Mouse (Mus musculus) adrenal gland, postnatal 25 days (tissue): ENCODE data around the gene Gp5. TPM values are rescaled to one million over a fixed set of nuclear protein-coding genes. Genes with fewer than 3 reads are reported as not detected.

ENCODE experiments used
- DNase-seq: peaks from one replicate; pipeline ENCODE4 v3.0.0; 2021; ENCODE audit warnings: mixed read lengths
- total RNA-seq: library from RNA; stranded (reverse); gene quantifications from 2 replicates; pipeline ENCODE4 v1.2.3, GENCODE M21; 2021

Gp5 gene
- total RNA-seq, 1 experiment from 2014 or later: 0.15 TPM

GRCm38 (mm10) chr16:30278406-30278805 lies 32.2 kb downstream of the Gp5 start:
- DNase-seq: no peak

GRCm38 (mm10) chr16:30275558-30276340 lies 34.8 kb downstream of the Gp5 start:
- no peak for DNase-seq

- DNase-seq: no peak
These were observed 37.5 kb downstream of the Gp5 start for GRCm38 (mm10) chr16:30273065-30273464.

GRCm38 (mm10) chr16:30271941-30272595 lies 38.5 kb downstream of the Gp5 start:
- no peak for DNase-seq

GRCm38 (mm10) chr16:30271223-30271761 lies 39.3 kb downstream of the Gp5 start:
- no peak for DNase-seq

GRCm38 (mm10) chr16:30267359-30267758 lies 43.2 kb downstream of the Gp5 start, which contains the start of gene Cpn2:
Cpn2 (minus strand) TSS chr16:30267499.
- peak; percentile 21 for DNase-seq

GRCm38 (mm10) chr16:30266561-30266960 lies 44.0 kb downstream of the Gp5 start:
- no peak for DNase-seq

- no peak for DNase-seq
These were observed 45.0 kb downstream of the Gp5 start for GRCm38 (mm10) chr16:30265611-30266010.

- DNase-seq: no peak
These were observed 47.4 kb downstream of the Gp5 start for GRCm38 (mm10) chr16:30263156-30263555.

GRCm38 (mm10) chr16:30262664-30263063 lies 47.9 kb downstream of the Gp5 start:
- peak; percentile 75 for DNase-seq

- no peak for DNase-seq
These were observed 48.4 kb downstream of the Gp5 start for GRCm38 (mm10) chr16:30262157-30262556.

GRCm38 (mm10) chr16:30261341-30261740 lies 49.2 kb downstream of the Gp5 start:
- no peak for DNase-seq

- no peak for DNase-seq
These were observed 50.5 kb downstream of the Gp5 start for GRCm38 (mm10) chr16:30260012-30260635.

GRCm38 (mm10) chr16:30259444-30259843 lies 51.1 kb downstream of the Gp5 start:
- DNase-seq: peak; percentile 21

- DNase-seq: no peak
These were observed 52.1 kb downstream of the Gp5 start for GRCm38 (mm10) chr16:30258441-30258840.

- no peak for DNase-seq
These were observed 52.9 kb downstream of the Gp5 start for GRCm38 (mm10) chr16:30257718-30258117.

Other genes with a start within 250 kb of the Gp5 start
- gene Hes1, start 246.4 kb downstream of the Gp5 start, total RNA-seq: 32.5 and 34.2 TPM in 2 replicates
- 2.2 and 3.1 TPM in 2 replicates for gene Cpn2, start 43.3 kb downstream of the Gp5 start, total RNA-seq
- gene Lrrc15, start 27.5 kb downstream of the Gp5 start, total RNA-seq: not detected in 2 replicates
- 57.2 and 75.3 TPM in 2 replicates for gene Atp13a3, start 95.2 kb upstream of the Gp5 start, total RNA-seq
- gene Tmem44, start 240.1 kb upstream of the Gp5 start, total RNA-seq: 3.2 and 4.5 TPM in 2 replicates